Mouse (Mus musculus) myocyte (in vitro differentiated cells): Measurements from ENCODE around the gene Uba7.

ENCODE experiments used
- E2F4 ChIP-seq: IDR thresholded peaks from one replicate; pipeline ENCODE4 v1.6.1; 2011; ENCODE audit warnings: mild to moderate bottlenecking, control low read depth, moderate library complexity; ENCODE audit not compliant: insufficient read depth
- MAX ChIP-seq: IDR thresholded peaks from one replicate; pipeline ENCODE4 v1.6.1; 2011; ENCODE audit warnings: low read depth, mild to moderate bottlenecking, control low read depth
- MYOD1 ChIP-seq, 3 experiments: IDR thresholded peaks; one replicate each; pipeline ENCODE4 v1.6.1; 2011; ENCODE audit warnings: control low read depth in 2 of 3, low read depth in 2 of 3, mild to moderate bottlenecking in 2 of 3, moderate library complexity in 1 of 3; ENCODE audit not compliant: insufficient read length in 2 of 3, control insufficient read depth in 1 of 3
- MYOG ChIP-seq, 3 experiments: IDR thresholded peaks; one replicate each; pipeline ENCODE4 v1.6.1; 2011; ENCODE audit warnings: control low read depth in 2 of 3, low read depth in 2 of 3, mild to moderate bottlenecking in 2 of 3; ENCODE audit not compliant: insufficient read length in 2 of 3, control insufficient read depth in 1 of 3, insufficient read depth in 1 of 3
- POLR2A ChIP-seq: IDR thresholded peaks from one replicate; pipeline ENCODE4 v1.6.1; 2011; ENCODE audit warnings: low read depth, mild to moderate bottlenecking, control low read depth, moderate library complexity; ENCODE audit not compliant: insufficient read length
- POLR2AphosphoS2 ChIP-seq: IDR thresholded peaks from one replicate; pipeline ENCODE4 v1.6.1; 2011; ENCODE audit warnings: low read depth, control low read depth; ENCODE audit not compliant: insufficient read length
- REST ChIP-seq: IDR thresholded peaks from one replicate; pipeline ENCODE4 v1.6.1; 2011; ENCODE audit warnings: mild to moderate bottlenecking, control low read depth, moderate library complexity; ENCODE audit not compliant: insufficient read depth, insufficient read length
- SRF ChIP-seq: IDR thresholded peaks from one replicate; pipeline ENCODE4 v1.6.1; 2011; ENCODE audit warnings: low read depth; ENCODE audit not compliant: control insufficient read depth, insufficient read length
- TCF3 ChIP-seq: IDR thresholded peaks from one replicate; pipeline ENCODE4 v1.6.1; 2011; ENCODE audit warnings: low read depth, control low read depth; ENCODE audit not compliant: insufficient read length
- USF1 ChIP-seq: IDR thresholded peaks from one replicate; pipeline ENCODE4 v1.6.1; 2011; ENCODE audit warnings: low read depth, mild to moderate bottlenecking, control low read depth, moderate library complexity

GRCm38 (mm10) chr9:107978815-107979214, 3.5 kb downstream of the Uba7 start:
- TF ChIP-seq POLR2A (no peak), TCF3 (no peak), E2F4 (no peak), SRF (no peak), MYOG (IDR thresholded peaks at IDR 0.05; ENCODE audit: control insufficient read depth in 1 of 3, insufficient read depth in 1 of 3, insufficient read length in 2 of 3, low read depth in 2 of 3) (no peak), MYOD1 (IDR thresholded peaks at IDR 0.05; ENCODE audit: control insufficient read depth in 1 of 3, insufficient read length in 2 of 3, low read depth in 2 of 3) (no peak), MAX (no peak), POLR2AphosphoS2 (no peak), USF1 (no peak), REST (no peak)
